Mouse (Mus musculus) embryonic facial prominence, embryonic 13.5 days (tissue): Measurements from ENCODE around the gene Hist1h4f. TPM values are rescaled to one million over a fixed set of nuclear protein-coding genes. Genes with fewer than 3 reads are reported as not detected.
"Not testable (repeated sequence)": the region's sequence is repeated elsewhere in the genome, so short reads cannot be mapped to it uniquely, and the experiment has no call there.

Source experiments
- ATAC-seq: fragments of 200-750 bp; cut with Nextera tagmentation; 2 replicates; pipeline ENCODE4 v1.8.0; 2017; ENCODE audit warnings: low read depth; ENCODE audit not compliant: insufficient number of reproducible peaks, insufficient read depth, low FRiP score, low TSS enrichment
- H3K27ac ChIP-seq: fragments of 300-500 bp; sonication (generic); 2 replicates; pipeline ENCODE4 v1.5.1; 2015; ENCODE audit warnings: moderate library complexity, mild to moderate bottlenecking, inconsistent platforms
- H3K27me3 ChIP-seq: fragments of 300-500 bp; sonication (generic); 2 replicates; pipeline ENCODE4 v1.6.1; 2015; ENCODE audit warnings: mild to moderate bottlenecking, inconsistent platforms
- H3K36me3 ChIP-seq: fragments of 300-500 bp; sonication (generic); 2 replicates; pipeline ENCODE4 v1.6.1; 2015; ENCODE audit warnings: mild to moderate bottlenecking, inconsistent platforms
- H3K4me1 ChIP-seq: fragments of 300-500 bp; sonication (generic); 2 replicates; pipeline ENCODE4 v1.6.1; 2015; ENCODE audit warnings: inconsistent platforms
- H3K4me2 ChIP-seq: fragments of 300-500 bp; sonication (generic); 2 replicates; pipeline ENCODE4 v1.6.1; 2015; ENCODE audit warnings: moderate library complexity, mild to moderate bottlenecking, inconsistent platforms
- H3K4me3 ChIP-seq: fragments of 300-500 bp; sonication (generic); 2 replicates; pipeline ENCODE4 v1.5.1; 2015; ENCODE audit warnings: mild to moderate bottlenecking, inconsistent platforms
- H3K9ac ChIP-seq: fragments of 300-500 bp; sonication (generic); 2 replicates; pipeline ENCODE4 v1.6.1; 2015; ENCODE audit warnings: mild to moderate bottlenecking, inconsistent platforms
- H3K9me3 ChIP-seq: fragments of 300-500 bp; sonication (generic); 2 replicates; pipeline ENCODE4 v1.6.1; 2016; ENCODE audit warnings: inconsistent platforms
- WGBS: fragments of 180-500 bp; shearing (Covaris S2); methylation state at CpG from one replicate; pipeline ENCODE4 v1.1.7; 2015; ENCODE audit warnings: mixed read lengths; 5-methylcytosine and 5-hydroxymethylcytosine counted together
- polyA plus RNA-seq: library from polyadenylated mRNA; unstranded; fragments of >200 nt; fragmentation: Nextera tagmentation; extraction: Ambion mirVana; gene quantifications from 2 replicates; pipeline ENCODE4 v1.2.1, GENCODE M21; 2015

Hist1h4f gene
- polyA plus RNA-seq, 1 experiment from 2014 or later: 2.9 TPM

GRCm38 (mm10) chr13:23585029-23585441 is 33.6 kb upstream of the Hist1h4f start:
- WGBS: under 1% methylated on average over 21 of the region's 21 CpGs

DNA sequence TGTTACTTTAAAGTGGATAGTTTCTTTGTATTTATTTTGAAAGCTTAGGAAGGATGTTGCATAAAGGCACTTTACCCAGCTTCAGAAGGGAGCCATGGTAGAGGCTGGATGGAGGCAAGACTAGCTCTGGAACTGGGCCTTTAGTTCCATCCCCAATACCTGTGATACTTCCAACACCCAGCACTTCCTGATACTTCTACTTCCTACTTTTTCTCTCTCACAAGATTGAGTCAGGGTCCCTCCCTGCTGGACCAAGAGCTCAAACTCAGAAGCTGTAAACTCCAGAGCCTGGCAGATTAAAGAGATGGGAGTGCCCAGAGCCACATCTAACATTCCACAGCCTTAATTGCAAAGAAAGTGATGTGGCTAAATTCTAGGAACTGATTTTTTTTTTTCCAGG is 32.9 kb upstream of the Hist1h4f start:
- Histone ChIP-seq H3K9ac (peak overlapping the region; percentile 78), H3K9me3 (no peaks in the 10 kb centered on the region), H3K4me2 (peak overlapping the region; percentile 84), H3K36me3 (no peaks in the 10 kb centered on the region), H3K4me1 (peaks cover 34% of the 10 kb centered on the region), H3K27ac (peak overlapping the region; percentile 98), H3K4me3 (peak overlapping the region; percentile 50), H3K27me3 (no peaks in the 10 kb centered on the region)
- no peak for ATAC-seq

More at GRCm38 (mm10) chr13:23585029-23585441, 33.6 kb upstream of the Hist1h4f start:
- peak overlapping the region; percentile 78 for H3K9ac ChIP-seq
- peak overlapping the region; percentile 50 for H3K4me3 ChIP-seq
- peak overlapping the region; percentile 98 for H3K27ac ChIP-seq
- H3K36me3 ChIP-seq: no peaks in the 10 kb centered on the region
- no peaks in the 10 kb centered on the region for H3K27me3 ChIP-seq
- H3K4me2 ChIP-seq: peak overlapping the region; percentile 84
- no peak for ATAC-seq
- no peaks in the 10 kb centered on the region for H3K9me3 ChIP-seq
- H3K4me1 ChIP-seq: peaks cover 34% of the 10 kb centered on the region

DNA sequence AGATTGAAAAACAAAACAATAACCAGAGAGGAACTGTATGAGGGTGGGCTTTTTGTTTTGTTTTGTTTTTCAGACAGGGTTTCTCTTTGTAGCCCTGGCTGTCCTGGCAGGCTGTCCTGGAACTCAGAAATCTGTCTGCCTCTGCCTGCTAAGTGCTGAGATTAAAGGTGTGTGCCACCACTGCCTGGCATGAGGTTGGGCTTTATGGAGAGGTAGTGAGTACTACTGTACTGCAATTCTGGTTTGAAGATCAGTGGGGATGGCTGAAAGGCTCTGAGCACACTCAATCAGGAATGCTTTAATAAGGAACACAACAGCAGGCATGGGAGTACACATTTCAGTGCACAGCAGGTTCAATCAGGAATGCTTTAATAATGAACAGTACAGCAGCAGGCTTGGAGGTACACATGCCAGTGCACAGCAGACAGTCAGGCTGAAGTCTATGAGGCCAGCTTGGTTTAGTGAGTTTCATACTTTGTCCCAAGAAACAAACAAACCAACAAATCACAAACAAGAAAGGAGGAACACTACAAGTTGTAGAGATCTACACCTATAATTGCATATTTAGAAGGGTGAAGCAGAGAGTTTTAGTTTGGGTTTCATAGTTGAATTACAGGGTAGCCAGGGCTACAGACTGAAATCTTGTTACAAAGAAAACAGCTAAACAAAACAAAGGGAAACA is 32.1 kb upstream of the Hist1h4f start:
- Histone ChIP-seq H3K27me3 (no peaks in the 10 kb centered on the region), H3K4me2 (peak overlapping the region; percentile 84), H3K9ac (peak overlapping the region; percentile 41; the same call in 1 of the 2 replicates), H3K9me3 (no peaks in the 10 kb centered on the region), H3K4me3 (no peak overlapping the region), H3K27ac (peak overlapping the region; percentile 98), H3K4me1 (peaks cover 34% of the 10 kb centered on the region), H3K36me3 (no peaks in the 10 kb centered on the region)
- ATAC-seq: no peak

GRCm38 (mm10) chr13:23582219-23583056 is 31.0 kb upstream of the Hist1h4f start:
- Histone ChIP-seq H3K9me3 (no peaks in the 10 kb centered on the region), H3K4me1 (peaks cover 34% of the 10 kb centered on the region), H3K4me3 (peak overlapping the region; percentile 59), H3K27me3 (no peaks in the 10 kb centered on the region), H3K27ac (peak overlapping the region; percentile 98), H3K9ac (peak overlapping the region; percentile 80), H3K36me3 (no peaks in the 10 kb centered on the region), H3K4me2 (peak overlapping the region; percentile 84)
- ATAC-seq: no peak
- 4% methylated on average over 6 of the region's 6 CpGs for WGBS

- Histone ChIP-seq H3K4me3 (peak within 1 kb of the TSS; percentile 59), H3K27me3 (no peaks in the 10 kb centered on the region), H3K9ac (peak within 1 kb of the TSS; percentile 80), H3K36me3 (no peaks in the 10 kb centered on the region), H3K4me2 (peak within 1 kb of the TSS; percentile 84), H3K27ac (peak within 1 kb of the TSS; percentile 98), H3K4me1 (peaks cover 38% of the 10 kb centered on the region), H3K9me3 (no peaks in the 10 kb centered on the region)
- WGBS: under 1% methylated on average over 43 of the region's 43 CpGs
- peak; percentile 88 for ATAC-seq
Observed at GRCm38 (mm10) chr13:23581408-23582218, 30.2 kb upstream of the Hist1h4f start, which contains the start of gene Hist1h4d. Hist1h4d (plus strand) TSS chr13:23581598.

DNA sequence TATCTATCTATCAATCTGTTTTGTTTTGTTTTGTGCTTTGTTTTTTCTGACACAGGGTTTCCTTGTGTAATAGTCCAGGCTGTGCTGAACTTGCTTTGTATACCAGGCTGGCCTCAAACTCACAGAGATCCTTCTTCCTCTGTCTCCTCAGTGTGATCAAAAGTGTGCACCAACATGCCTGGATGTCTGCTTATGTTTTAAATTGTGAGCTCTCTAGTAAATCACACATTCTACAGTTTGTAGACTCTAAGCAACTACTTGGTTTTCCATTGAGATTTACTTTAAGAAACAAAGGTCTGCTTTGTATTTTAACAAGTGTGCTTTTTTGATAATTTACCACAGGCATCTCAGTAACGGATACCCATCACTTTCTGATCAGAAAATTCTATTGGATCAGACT is 26.4 kb upstream of the Hist1h4f start:
- H3K36me3 ChIP-seq: no peaks in the 10 kb centered on the region
- H3K9me3 ChIP-seq: no peaks in the 10 kb centered on the region
- peak overlapping the region; percentile 64; the same call in 1 of the 2 replicates for H3K27ac ChIP-seq
- no peak for ATAC-seq
- H3K27me3 ChIP-seq: no peaks in the 10 kb centered on the region
- H3K4me3 ChIP-seq: no peak overlapping the region
- 83% methylated on average over 1 of the region's 1 CpGs for whole genome bisulfite sequencing
- no peak overlapping the region for H3K9ac ChIP-seq
- peaks cover 31% of the 10 kb centered on the region for H3K4me1 ChIP-seq
- H3K4me2 ChIP-seq: no peak overlapping the region

GRCm38 (mm10) chr13:23576906-23577639 is 25.6 kb upstream of the Hist1h4f start:
- Histone ChIP-seq H3K9me3 (no peaks in the 10 kb centered on the region), H3K4me2 (peak overlapping the region; percentile 75), H3K9ac (peak overlapping the region; percentile 85), H3K27me3 (no peaks in the 10 kb centered on the region), H3K27ac (peak overlapping the region; percentile 92), H3K4me3 (peak overlapping the region; percentile 50), H3K4me1 (peaks cover 23% of the 10 kb centered on the region), H3K36me3 (no peaks in the 10 kb centered on the region)
- no peak for ATAC-seq
- WGBS: 33% methylated on average over 6 of the region's 6 CpGs

DNA sequence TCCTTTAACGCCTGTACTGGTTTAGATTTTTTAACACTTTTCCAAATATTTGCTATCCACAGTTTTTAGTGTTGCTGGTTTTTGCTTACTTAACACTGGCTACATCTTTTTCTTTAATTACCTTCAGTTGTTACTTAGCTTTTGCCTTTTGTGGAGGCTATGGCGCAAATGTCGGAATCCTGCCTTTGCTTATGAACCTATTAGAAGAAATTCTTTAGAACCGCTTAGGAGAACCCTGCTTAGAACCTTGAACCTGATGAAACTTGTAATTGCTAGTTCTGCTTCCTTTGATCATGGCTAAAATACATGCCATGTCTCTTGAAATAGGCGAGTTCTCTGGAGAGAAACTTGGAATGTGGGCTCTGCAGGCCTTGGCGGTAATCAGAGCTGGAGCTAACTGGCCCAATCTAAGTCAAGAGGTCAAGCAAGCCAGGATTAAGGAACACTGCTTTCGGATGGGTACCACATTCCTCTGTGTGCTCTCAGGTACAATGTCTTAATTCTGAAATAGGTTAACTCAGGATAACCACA is 25.0 kb upstream of the Hist1h4f start:
- 4% methylated on average over 7 of the region's 7 CpGs for WGBS

GRCm38 (mm10) chr13:23575864-23576313 is 24.4 kb upstream of the Hist1h4f start:
- not testable (repeated sequence) for H3K9me3 ChIP-seq, H3K27me3 ChIP-seq, ATAC-seq, H3K36me3 ChIP-seq
- H3K4me2 ChIP-seq: peak overlapping the region; percentile 75
- H3K27ac ChIP-seq: peak overlapping the region; percentile 92
- WGBS: under 1% methylated on average over 14 of the region's 40 CpGs
- H3K9ac ChIP-seq: peak overlapping the region; percentile 85
- H3K4me3 ChIP-seq: peak overlapping the region; percentile 50
- H3K4me1 ChIP-seq: peaks cover 18% of the 10 kb centered on the region

More for the DNA sequence above, 25.0 kb upstream of the Hist1h4f start:
- no peak for ATAC-seq
- Histone ChIP-seq H3K4me3 (peak overlapping the region; percentile 50), H3K27ac (peak overlapping the region; percentile 92), H3K9me3 (no peaks in the 10 kb centered on the region), H3K27me3 (no peaks in the 10 kb centered on the region), H3K9ac (peak overlapping the region; percentile 85), H3K36me3 (no peaks in the 10 kb centered on the region), H3K4me1 (peaks cover 20% of the 10 kb centered on the region), H3K4me2 (peak overlapping the region; percentile 75)

DNA sequence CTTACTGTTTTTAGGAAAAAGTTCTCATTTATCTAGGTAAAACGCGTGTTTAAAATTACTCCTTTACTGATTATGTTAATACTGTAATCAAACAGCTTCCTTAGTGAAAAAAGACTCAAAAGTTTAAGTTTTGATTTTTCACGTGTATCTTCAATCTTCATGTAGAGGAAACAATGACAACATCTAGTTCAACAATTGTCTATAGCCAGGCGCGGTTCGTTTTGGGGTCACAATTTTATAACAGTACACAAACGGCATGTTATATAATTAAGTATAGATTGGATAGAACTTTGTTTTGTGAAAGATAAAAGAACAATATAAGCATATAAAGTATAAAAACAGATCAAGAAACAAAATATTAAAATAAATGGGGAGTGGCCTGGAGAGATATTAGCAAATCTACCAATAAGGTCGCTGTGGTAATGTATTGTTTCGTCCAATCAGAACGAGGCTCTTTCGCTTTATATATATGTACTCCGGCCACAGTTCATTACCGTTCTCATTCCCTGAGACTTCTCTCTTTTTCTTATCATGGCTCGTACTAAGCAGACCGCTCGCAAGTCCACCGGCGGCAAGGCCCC is 23.9 kb upstream of the Hist1h4f start, which contains the start of gene Hist1h3d:
Hist1h3d (plus strand) TSS at position 493 of the 581 bp plus-strand sequence.
- WGBS: under 1% methylated on average over 18 of the region's 18 CpGs

More for the DNA sequence above, 23.9 kb upstream of the Hist1h4f start, which contains the start of gene Hist1h3d:
- H3K27me3 ChIP-seq: no peaks in the 10 kb centered on the region
- ATAC-seq: 0 out of 2 replicates have a peak, but pooled peaks have one; percentile 49
- H3K4me2 ChIP-seq: peak within 1 kb of the TSS; percentile 75
- peak within 1 kb of the TSS; percentile 50 for H3K4me3 ChIP-seq
- peak within 1 kb of the TSS; percentile 92 for H3K27ac ChIP-seq
- H3K9me3 ChIP-seq: no peaks in the 10 kb centered on the region
- H3K4me1 ChIP-seq: peaks cover 15% of the 10 kb centered on the region
- H3K9ac ChIP-seq: peak within 1 kb of the TSS; percentile 85
- no peaks in the 10 kb centered on the region for H3K36me3 ChIP-seq
